Mouse (Mus musculus): ENCODE results near the gene Hamp.

Gene Hamp

DNA sequence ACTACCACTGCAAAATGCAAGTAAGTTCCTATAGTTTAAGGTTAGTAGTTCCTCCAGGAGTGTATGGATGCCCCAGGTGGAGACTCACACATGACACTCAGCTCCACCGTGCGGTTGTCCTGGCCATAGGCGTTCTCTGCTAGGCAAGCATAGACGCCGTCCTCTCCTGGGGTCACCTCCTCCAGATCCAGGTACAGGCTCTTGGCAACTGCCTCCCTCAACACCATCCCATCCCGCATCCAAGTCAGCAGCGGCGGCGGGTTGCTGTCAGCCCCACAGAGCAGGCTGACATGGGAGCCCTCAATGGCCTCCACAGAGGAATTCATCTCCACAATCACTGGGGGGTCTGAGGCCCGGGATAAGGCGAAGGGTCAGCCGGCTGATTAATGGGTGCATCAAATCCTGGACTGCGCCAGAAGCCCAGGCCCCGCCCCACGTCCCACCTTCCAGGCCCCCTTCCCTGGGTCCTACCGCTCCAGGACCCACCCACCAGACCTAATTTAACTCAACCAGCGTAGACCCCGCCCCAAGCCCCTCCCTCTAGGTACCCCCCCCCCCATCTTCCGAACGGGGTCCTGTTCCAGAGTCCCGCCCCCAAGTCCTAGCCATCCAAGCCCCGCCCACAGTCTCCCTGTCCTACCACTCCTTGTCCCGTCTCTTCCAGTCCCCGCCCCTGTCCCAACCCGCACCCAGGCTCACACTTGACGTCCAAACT, 35.4 kb downstream of the Hamp start:
- DNase-seq (ENCODE audit: low spot score) = no peak

DNA sequence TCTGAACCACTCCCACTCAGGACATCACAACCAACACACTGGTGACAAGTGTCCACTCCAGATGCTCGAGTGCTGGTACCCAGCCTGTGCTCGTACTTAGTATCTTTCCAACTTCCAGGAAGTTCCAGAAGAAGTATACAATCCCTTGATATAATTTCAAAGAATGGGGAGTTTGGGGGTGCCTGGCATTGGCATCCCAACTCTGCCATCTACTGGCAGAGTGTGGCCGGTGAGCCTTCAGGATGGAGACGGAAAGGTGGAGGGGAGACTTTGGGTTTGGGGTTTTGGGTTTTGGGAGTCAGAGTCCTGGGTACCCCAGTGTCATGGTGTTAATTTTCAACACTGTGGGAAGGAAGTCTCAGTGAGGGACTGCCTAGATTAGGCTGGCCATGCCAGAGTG, 39.8 kb downstream of the Hamp start:
- DNase-seq (ENCODE audit: low spot score) = no peak

DNA sequence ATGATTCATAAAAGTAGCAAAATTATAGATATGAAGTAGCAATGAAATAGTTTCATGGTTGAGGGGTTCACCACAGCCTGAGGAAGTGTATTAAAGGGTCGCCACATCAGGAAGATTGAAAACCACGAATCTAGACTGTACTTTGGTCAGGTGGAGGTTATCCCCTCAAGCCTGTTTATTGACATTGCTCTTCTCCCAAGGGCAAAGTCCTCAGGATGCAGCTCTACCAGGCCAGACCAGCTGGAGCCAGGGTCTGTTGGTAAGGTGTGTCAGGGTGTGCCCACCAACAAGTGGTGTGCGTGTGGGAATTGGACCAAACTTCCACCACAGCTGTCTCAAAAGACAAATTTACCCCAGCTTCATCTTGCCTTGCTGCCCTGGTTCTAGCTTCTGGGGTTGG, 48.6 kb downstream of the Hamp start:
- DNase-seq (ENCODE audit: low spot score) = no peak

DNA sequence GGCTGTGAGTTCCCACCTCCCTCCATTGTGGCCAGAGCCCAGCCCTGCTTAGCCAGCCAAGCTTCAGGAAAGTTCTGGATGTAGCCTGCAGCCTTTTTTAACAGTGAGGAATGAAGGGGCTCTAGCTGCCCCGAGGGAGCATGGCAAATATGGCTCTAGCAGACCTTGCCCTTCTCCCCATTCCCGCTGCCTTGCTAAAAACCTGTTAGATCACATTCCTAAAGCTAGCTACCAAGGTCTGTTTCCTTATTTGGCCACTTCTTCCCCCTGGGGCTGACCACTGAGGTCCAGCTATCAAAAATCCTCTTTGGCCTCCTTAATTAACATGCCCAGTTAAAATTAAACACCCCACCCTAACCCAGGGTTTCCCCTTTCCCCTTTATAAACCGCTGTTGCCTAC, 51.3 kb downstream of the Hamp start:
- no peak for DNase-seq (ENCODE audit: low spot score)

All from urinary bladder, postnatal 25 days (tissue).